Mouse (Mus musculus) small intestine, adult 2 months (tissue): ENCODE data around the gene Cdon.

ENCODE experiments used
- CTCF ChIP-seq: fragments of 200-500 bp; IDR thresholded peaks from 2 replicates; pipeline ENCODE4 v1.5.1; 2012; ENCODE audit warnings: low read depth, mild to moderate bottlenecking, control low read depth, inconsistent platforms, low read length, moderate library complexity, mixed read lengths; ENCODE audit not compliant: insufficient replicate concordance, insufficient read length; ENCODE audit errors: extremely low read depth
- POLR2A ChIP-seq: fragments of 200-500 bp; IDR thresholded peaks from 2 replicates; pipeline ENCODE4 v1.6.1; 2012; ENCODE audit warnings: low read depth, mild to moderate bottlenecking, control low read depth, inconsistent platforms, low read length, moderate library complexity

- TF ChIP-seq CTCF: no peak
- no peak for TF ChIP-seq POLR2A
Measured at GRCm38 (mm10) chr9:35372324-35373101, 48.4 kb upstream of the Cdon start.
